Mouse (Mus musculus) heart, postnatal 14 days (tissue): ENCODE results near the gene Syn3. TPM values are rescaled to one million over a fixed set of nuclear protein-coding genes. Genes with fewer than 3 reads are reported as not detected.

Source experiments
- DNase-seq, 2 experiments: peaks; one replicate each; pipeline ENCODE4 v3.0.0; 2021 to 2022
- intact Hi-C: fragments of 180-260 bp; cut with DNase I; formaldehyde crosslinking; loops from one replicate; pipeline ENCODE4 v1.15.1; 2025
- total RNA-seq, 2 experiments: library from RNA; stranded (reverse); gene quantifications; 2 replicates each; pipeline ENCODE4 v1.2.3; 2021

The Syn3 gene
- total RNA-seq, 2 experiments from 2014 or later, result 0.32 to 0.36 TPM

DNA sequence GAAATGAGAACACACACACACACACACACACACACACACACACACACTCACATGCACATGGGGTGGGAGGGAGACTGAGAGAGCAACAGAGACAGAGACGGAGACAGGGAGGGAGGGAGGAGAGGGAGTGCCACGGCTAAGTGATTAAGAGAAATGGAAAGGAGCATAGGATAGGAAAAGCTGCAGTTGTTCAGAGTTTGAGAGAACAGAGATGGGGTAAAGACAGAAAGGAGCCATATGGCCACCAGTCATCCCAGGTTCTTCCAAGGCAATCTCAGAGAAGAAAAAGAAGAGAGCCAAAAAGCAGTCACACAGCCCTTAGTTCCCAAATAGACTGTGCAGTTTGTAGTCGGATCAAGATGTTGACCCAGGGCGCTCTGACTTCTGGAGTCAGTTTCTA, 240.7 kb downstream of the Syn3 start:
- intact Hi-C loops, result no loop called here

GRCm38 (mm10) chr10:86257045-86257444, 241.7 kb downstream of the Syn3 start:
- intact Hi-C loops, result no loop called here

More for the DNA sequence above, 240.7 kb downstream of the Syn3 start:
- DNase-seq, result no peak

GRCm38 (mm10) chr10:86256221-86256620, 242.5 kb downstream of the Syn3 start:
- intact Hi-C loops, result no loop called here
- no peak for DNase-seq

More at GRCm38 (mm10) chr10:86257045-86257444, 241.7 kb downstream of the Syn3 start:
- DNase-seq, result no peak

GRCm38 (mm10) chr10:86250149-86250922, 248.4 kb downstream of the Syn3 start:
- no peak for DNase-seq
- intact Hi-C loops, result no loop called here

DNA sequence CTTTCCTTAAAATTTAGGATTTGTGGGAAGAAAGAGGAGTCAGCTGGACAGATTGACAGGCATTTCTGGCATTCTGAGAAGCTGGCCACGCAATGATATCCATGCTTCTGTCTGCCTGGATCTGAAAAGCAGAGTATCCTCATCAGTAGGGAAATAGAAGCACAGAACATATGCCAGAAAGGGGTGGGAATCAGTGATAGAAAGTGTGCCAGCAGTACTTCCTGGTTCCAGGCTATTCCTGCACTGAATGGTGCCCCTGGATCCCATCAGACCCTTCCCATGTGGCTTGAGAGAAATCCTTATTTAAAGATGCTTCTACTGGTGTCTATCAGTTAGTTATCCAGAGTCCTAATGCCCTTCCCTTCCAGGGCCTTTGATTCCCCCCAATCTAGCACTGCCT, 249.4 kb downstream of the Syn3 start:
- intact Hi-C loops, result no loop called here
- DNase-seq, result no peak

DNA sequence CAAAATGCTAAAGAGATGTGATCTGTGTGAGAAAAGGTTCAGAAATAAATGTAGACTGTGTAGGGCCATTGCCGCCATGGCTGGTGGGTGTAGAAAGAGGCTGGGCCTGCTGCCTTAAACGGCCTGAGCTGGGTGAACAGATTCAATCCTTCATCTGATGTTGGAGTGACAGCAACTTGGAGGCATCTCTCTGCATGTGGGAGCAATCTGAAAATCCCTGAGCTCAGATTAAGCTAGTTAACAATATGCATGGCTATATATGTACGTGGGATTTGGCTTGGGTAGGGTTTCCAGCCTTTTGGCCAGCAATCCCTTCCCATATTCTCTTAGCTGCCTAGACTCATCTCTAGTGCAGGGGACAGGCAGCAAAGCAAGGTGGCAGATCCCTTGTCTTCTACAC, 249.9 kb downstream of the Syn3 start:
- DNase-seq, result no peak
- intact Hi-C loops, result no loop called here

DNA sequence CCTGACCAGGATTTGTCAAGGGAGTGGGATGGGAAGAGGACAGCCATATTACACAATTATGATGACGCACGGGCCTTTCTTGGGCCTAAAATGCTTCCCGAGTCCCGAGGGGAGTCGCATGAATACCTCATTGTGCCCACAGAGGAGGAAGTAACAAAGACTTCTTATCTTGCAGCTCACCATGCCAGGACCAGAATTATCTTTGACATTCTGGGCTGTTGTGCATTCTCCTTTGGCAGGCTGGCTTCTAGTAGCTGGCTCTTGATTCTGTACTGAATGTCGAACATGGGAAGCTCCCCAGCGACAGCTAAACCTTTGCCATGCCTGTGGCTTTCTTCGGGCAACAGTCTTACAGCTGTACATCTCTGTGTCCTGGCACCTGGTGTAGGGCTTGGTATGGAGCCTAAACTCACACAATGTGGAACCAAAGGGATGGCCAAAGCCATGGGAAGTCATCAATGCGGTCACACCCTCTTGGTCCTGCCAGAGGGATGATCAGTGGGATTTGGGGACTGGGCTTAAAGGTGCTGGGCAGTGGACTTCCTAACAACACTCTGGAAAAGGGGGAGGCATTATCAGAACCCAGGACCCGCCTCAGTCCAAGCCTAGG, 250.5 kb downstream of the Syn3 start:
- intact Hi-C loops, result no loop called here
- DNase-seq, result no peak

DNA sequence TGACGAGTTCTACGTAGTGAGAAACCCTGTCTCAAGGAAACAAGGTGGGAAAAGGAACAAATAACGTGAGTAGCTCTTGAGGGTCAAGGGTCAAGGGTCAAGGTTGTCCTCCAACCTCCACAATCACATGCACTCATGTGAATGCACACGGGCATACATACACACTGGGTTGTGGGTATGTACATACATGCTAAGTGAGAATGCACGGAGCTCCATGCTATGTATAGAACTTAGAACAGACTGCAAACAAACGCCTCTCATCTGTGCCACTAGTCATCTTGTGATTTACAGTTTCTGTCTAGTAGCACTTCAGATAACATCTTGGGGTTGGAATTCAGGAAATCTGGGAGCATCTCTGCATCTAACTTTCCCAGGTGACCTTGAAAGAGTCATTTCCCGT, 253.3 kb downstream of the Syn3 start:
- no peak for DNase-seq
- intact Hi-C loops, result no loop called here

DNA sequence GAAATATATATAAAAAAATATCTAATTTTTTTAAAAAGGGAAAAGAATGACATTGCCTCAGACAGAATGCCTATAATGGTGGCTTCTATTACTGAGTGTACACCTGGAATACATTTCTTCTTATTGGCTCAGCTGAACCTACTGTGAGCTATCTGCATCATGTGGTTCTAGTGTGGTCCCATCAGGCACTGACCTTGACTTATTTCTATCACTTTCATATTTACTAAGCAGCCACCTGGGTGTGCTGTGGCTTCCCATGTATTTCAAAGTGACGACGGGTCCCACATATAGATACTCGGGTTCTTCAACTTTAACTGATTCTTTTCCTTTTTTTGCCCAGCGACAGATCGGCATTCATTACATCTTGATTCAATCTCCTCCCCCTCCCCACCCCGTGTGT, 255.2 kb downstream of the Syn3 start:
- DNase-seq, result no peak
- intact Hi-C loops, result no loop called here

GRCm38 (mm10) chr10:86242721-86243120, 256.0 kb downstream of the Syn3 start:
- intact Hi-C loops, result no loop called here
- no peak for DNase-seq

DNA sequence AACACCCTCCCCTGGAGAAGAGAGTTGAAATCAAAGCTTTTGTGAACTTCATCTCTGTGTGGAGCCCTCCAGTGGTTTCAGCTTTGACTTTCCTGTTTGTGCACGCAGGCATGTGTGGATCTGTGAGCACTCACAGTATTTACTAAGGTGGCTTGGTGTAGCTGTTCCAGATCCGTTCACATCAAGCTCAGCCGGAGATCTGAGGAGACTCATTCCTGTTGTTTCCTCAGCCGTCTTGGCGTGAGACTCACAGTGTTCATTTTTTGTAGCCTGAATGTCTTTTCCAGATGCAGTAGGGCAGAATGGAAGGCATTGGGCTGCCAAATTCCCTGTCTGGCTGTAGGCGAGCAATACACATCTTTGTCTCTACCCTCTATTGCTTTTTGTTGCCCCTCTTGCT, 268.7 kb downstream of the Syn3 start:
- DNase-seq, result no peak
- intact Hi-C loops, result no loop called here

DNA sequence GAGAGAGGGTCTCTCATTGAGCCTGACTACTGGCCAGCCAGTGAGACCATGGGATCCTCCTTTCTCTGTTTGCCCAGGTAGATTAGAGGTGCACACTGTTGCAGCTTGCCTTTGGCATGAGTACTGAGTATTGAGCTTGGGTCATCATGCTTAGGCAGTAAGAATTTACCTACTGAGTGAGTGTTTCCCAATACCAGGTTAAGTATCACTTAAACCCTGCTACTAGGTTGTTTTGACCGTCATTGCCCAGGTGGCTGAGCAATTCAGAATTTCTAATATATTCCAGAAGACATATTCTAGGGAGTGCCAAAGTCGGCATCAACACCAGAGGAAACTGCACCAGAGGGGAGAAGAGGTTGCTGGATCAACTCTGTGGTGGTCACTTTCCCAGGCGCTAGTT, 273.2 kb downstream of the Syn3 start:
- intact Hi-C loops, result no loop called here
- DNase-seq, result no peak

GRCm38 (mm10) chr10:86218984-86219383, 279.7 kb downstream of the Syn3 start:
- intact Hi-C loops, result no loop called here
- DNase-seq, result no peak

DNA sequence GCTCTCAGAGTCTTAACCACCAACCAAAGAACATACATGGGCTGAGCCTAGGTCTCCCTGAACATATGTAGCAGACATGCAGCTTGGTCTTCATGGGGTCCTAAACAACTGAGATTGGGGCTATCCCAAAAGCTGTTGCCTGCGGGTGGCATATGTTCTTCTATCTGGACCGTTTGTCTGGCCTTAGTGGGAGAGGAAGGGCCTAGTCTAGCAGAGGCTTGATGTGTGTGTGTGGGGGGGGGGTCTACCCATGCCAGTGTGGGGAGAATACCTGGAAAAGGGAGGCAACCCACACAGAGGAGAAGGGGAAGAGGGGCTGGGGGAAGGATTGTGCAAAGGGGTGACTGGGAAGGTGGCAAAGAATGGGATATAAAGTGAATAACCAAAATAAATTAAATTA, 281.9 kb downstream of the Syn3 start:
- no peak for DNase-seq
- intact Hi-C loops, result no loop called here

GRCm38 (mm10) chr10:86212062-86212461, 286.6 kb downstream of the Syn3 start:
- peak in 1 of 2 experiments; percentile 21 for DNase-seq
- intact Hi-C loops, result no loop called here

DNA sequence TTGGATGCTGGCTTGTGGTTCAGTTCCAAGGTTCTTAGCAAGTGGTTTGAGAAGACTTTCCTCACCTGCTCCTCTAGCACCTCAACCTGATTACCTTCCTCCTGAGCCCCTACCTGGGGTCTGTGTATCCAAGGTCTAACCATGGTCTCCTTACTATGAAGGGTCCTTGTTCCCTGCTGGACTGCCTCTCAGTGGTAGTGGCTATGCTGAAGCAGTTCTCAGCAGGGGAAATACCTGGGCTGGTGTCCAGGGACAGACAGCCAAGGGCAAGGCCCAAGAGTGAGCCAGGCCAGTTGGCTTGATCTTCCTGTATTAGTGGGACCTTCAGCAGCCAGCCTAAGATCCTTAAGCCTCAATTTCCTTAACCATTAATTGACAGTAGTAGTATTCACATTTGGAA, 294.8 kb downstream of the Syn3 start:
- peak; percentile 66 to 79 for DNase-seq
- intact Hi-C loops, result no loop called here

DNA sequence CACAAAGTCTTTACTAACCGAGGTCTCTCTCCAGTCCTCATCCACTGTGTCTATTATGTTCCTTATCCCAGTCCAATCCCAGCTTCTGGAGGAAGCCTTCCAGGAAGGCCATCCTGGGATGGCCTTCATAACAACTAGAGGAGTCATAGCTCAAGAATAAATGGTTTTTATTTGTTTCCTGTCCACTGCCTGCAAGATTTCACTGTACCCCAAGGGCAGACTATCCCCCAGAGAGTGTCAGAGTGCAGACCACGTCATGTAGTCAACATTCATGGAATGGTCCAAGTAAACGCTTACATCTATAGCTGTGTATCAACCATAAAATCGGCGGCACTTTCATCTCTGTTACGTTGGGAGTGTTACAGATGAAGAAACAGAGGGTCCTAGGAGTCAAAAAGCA, 295.5 kb downstream of the Syn3 start:
- intact Hi-C loops, result no loop called here
- no peak for DNase-seq

- DNase-seq, result no peak
- intact Hi-C loops, result no loop called here
Observed at GRCm38 (mm10) chr10:86201826-86202225, 296.9 kb downstream of the Syn3 start.

DNA sequence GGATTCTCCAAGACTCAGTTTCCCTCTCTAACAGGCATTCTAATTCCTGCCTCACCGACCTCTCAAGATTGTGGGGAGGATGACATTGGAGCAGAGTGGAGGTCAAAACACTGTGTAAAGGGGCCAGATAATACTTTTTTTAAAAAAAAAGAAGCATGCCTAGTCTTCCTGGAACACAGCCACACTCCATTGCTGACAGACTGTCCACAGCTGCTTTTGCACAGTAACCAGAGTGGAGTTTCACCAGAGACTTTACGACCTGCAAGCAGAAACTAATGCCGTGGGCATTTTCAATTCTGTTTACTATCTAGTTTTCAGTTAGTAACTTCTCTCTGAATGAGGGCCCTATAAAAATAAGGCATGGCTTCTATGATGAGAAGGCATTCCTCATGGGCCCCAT, 297.7 kb downstream of the Syn3 start:
- DNase-seq, result peak; percentile 19 to 47
- intact Hi-C loops, result no loop called here

- intact Hi-C loops, result no loop called here
- DNase-seq, result no peak
Observed at GRCm38 (mm10) chr10:86196414-86197025, 302.2 kb downstream of the Syn3 start.

GRCm38 (mm10) chr10:86194722-86195121, 304.0 kb downstream of the Syn3 start:
- no peak for DNase-seq
- intact Hi-C loops, result no loop called here
